Mouse (Mus musculus) spleen, adult 2 months (tissue): ENCODE measurements at regions not wholly inside any gene's neighbourhood (a gene's known extent, or its start where the extent isn't known, plus 50 kb on each side); places are given as distances from the start of the nearest gene placed in this dataset.

ENCODE experiments used
- CTCF ChIP-seq: fragments of 200-500 bp; IDR thresholded peaks from 2 replicates; pipeline ENCODE4 v1.5.1; 2011; ENCODE audit warnings: mild to moderate bottlenecking, inconsistent platforms; ENCODE audit not compliant: insufficient read depth, insufficient read length, insufficient replicate concordance; ENCODE audit errors: extremely low read depth
- POLR2A ChIP-seq: fragments of 200-500 bp; IDR thresholded peaks from 2 replicates; pipeline ENCODE4 v1.6.1; 2011; ENCODE audit warnings: low read depth, low read length, inconsistent platforms

- TF ChIP-seq POLR2A = no peak
- TF ChIP-seq CTCF = no peak
Observed at GRCm38 (mm10) chr4:95456318-95456717, 101.0 kb upstream of the Fggy start.
